Mouse (Mus musculus): ENCODE measurements around the gene C1qtnf4. TPM values are rescaled to one million over a fixed set of nuclear protein-coding genes. Genes with fewer than 3 reads are reported as not detected.

Gene C1qtnf4
- polyA plus RNA-seq, 1 experiment from 2014 or later = 1.6 TPM

DNA sequence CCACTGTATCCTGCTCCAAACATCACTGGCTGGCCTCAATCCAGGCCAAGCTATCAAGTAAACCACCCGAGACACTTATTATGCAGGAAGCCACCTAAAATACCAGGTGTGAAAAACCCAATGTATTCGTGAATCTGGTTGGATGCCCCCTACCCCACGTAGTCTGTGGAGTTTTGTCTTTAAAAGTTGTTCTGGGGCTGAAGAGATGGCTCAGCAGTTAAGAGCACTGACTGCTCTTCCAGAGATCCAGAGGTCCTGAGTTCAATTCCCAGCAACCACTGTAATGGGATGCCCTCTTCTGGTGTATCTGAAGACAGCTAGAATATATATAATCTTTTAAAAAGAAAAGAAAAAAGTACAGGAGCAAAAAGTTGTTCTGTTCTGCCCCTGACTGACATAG is 52.7 kb downstream of the C1qtnf4 start:
- Histone ChIP-seq H3K4me1 (ENCODE audit: control insufficient read depth, low read depth, low read length) (peaks cover 19% of the 10 kb centered on the region), H3K27me3 (ENCODE audit: control insufficient read depth, insufficient read depth, low read depth, low read length) (no peaks in the 10 kb centered on the region), H3K27ac (ENCODE audit: low read length) (no peak overlapping the region), H3K4me3 (ENCODE audit: low read depth, low read length) (no peak overlapping the region), H3K9me3 (replicated peaks; ENCODE audit: control insufficient read depth, low read length) (no peaks in the 10 kb centered on the region), H3K9ac (ENCODE audit: low read depth, low read length) (no peak overlapping the region), H3K36me3 (ENCODE audit: control insufficient read depth, insufficient read depth) (no peaks in the 10 kb centered on the region), H3K4me2 (ENCODE audit: low read depth, low read length) (no peak overlapping the region)
- no peak for ATAC-seq (ENCODE audit: low read depth)
- 65% methylated on average over 3 of the region's 3 CpGs for WGBS (ENCODE audit: insufficient replicate concordance)

DNA sequence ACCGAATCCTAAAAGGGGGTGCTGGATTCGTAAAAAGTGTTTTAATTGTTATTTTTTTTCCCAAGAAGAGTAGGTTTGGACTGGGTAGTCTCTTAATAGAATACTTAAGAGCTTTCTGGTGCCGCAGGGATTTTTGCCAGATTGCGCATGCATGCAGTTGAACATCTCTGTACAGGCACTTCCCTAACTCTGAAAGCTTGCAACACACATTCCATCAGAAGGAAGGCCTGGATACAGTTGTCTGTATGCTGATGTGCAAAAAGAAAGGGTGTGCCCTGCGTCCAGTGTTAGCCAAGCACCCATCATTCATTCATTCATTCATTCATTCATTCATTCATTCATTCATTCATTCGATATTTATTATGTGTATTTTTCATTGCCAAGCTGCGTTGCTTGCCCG is 54.1 kb downstream of the C1qtnf4 start:
- WGBS (ENCODE audit: insufficient replicate concordance) = 42% methylated on average over 8 of the region's 8 CpGs
- Histone ChIP-seq H3K27ac (ENCODE audit: low read length) (no peak overlapping the region), H3K27me3 (ENCODE audit: control insufficient read depth, insufficient read depth, low read depth, low read length) (no peaks in the 10 kb centered on the region), H3K4me3 (ENCODE audit: low read depth, low read length) (peak overlapping the region; percentile 89), H3K4me1 (ENCODE audit: control insufficient read depth, low read depth, low read length) (peaks cover 26% of the 10 kb centered on the region), H3K9me3 (replicated peaks; ENCODE audit: control insufficient read depth, low read length) (no peaks in the 10 kb centered on the region), H3K4me2 (ENCODE audit: low read depth, low read length) (peak overlapping the region; percentile 59), H3K36me3 (ENCODE audit: control insufficient read depth, insufficient read depth) (no peaks in the 10 kb centered on the region), H3K9ac (ENCODE audit: low read depth, low read length) (peak overlapping the region; percentile 92)
- no peak for ATAC-seq (ENCODE audit: low read depth)

Other genes with a start within 250 kb of the C1qtnf4 start
- 27.6 and 31.7 TPM in 2 replicates for gene Nup160, start 208.6 kb upstream of the C1qtnf4 start, polyA plus RNA-seq (2015; fragmentation: Nextera tagmentation; extraction: Ambion mirVana)
- gene Fnbp4, start 140.5 kb upstream of the C1qtnf4 start, polyA plus RNA-seq (2015; fragmentation: Nextera tagmentation; extraction: Ambion mirVana) = 25.8 and 26.9 TPM in 2 replicates
- 0.05 and 0.07 TPM in 2 replicates for gene Agbl2, start 103.1 kb upstream of the C1qtnf4 start, polyA plus RNA-seq (2015; fragmentation: Nextera tagmentation; extraction: Ambion mirVana)
- 109 and 117 TPM in 2 replicates for gene Mtch2, start 38.7 kb upstream of the C1qtnf4 start, polyA plus RNA-seq (2015; fragmentation: Nextera tagmentation; extraction: Ambion mirVana)
- 15.7 TPM in 2 replicates for gene Kbtbd4, start 18.9 kb downstream of the C1qtnf4 start, polyA plus RNA-seq (2015; fragmentation: Nextera tagmentation; extraction: Ambion mirVana)
- 143 and 146 TPM in 2 replicates for gene Ndufs3, start 19.0 kb downstream of the C1qtnf4 start, polyA plus RNA-seq (2015; fragmentation: Nextera tagmentation; extraction: Ambion mirVana)
- 46.8 and 47.9 TPM in 2 replicates for gene Celf1, start 54.5 kb downstream of the C1qtnf4 start, polyA plus RNA-seq (2015; fragmentation: Nextera tagmentation; extraction: Ambion mirVana)
- gene Rapsn, start 149.8 kb downstream of the C1qtnf4 start, polyA plus RNA-seq (2015; fragmentation: Nextera tagmentation; extraction: Ambion mirVana) = 0.99 and 1.0 TPM in 2 replicates
- 130 and 133 TPM in 2 replicates for gene Psmc3, start 168.1 kb downstream of the C1qtnf4 start, polyA plus RNA-seq (2015; fragmentation: Nextera tagmentation; extraction: Ambion mirVana)
- 10.4 and 12.2 TPM in 2 replicates for gene Slc39a13, start 184.6 kb downstream of the C1qtnf4 start, polyA plus RNA-seq (2015; fragmentation: Nextera tagmentation; extraction: Ambion mirVana)
- gene Spi1, start 196.5 kb downstream of the C1qtnf4 start, polyA plus RNA-seq (2015; fragmentation: Nextera tagmentation; extraction: Ambion mirVana) = 16.6 and 18.2 TPM in 2 replicates
- gene Mybpc3, start 232.3 kb downstream of the C1qtnf4 start, polyA plus RNA-seq (2015; fragmentation: Nextera tagmentation; extraction: Ambion mirVana) = 0.07 and 0.08 TPM in 2 replicates

Data from liver, embryonic 16.5 days (tissue).